Mouse (Mus musculus): ENCODE measurements around the gene Ctnnd2. TPM values are rescaled to one million over a fixed set of nuclear protein-coding genes. Genes with fewer than 3 reads are reported as not detected.

Gene Ctnnd2
- polyA plus RNA-seq, 1 experiment from 2014 or later = 4.3 TPM

DNA sequence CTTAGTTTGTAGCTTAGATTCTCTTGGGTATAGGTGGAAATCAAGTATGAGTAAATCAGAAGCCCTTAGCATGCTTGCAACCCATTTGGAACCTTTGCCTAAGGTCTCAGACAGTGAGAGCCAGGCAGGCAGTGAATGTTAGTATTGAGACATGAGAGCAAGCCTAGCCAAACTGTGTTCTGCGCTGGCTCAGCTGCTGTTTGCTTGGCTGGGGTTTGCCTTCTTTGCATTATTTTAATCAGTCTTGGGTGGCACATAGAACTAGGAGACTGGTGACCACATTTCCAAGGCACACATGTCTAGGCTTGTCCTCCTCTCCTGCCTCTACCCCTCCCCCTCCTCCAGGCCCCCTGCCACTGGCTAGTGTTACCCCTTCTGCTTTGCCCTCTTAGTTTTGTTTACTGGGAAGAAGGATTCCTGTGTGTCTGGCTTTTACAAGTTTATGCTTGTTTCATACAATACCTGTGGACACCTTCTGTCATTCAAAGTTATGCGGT, 381.6 kb downstream of the Ctnnd2 start:
- no peaks in the 10 kb centered on the region for H3K4me1 ChIP-seq (ENCODE audit: insufficient read depth, low read depth, low read length)
- no peak overlapping the region for H3K27ac ChIP-seq (ENCODE audit: low read length)
- DNase-seq (ENCODE audit: low spot score) (no peak), ATAC-seq (no peak)
- no peaks in the 10 kb centered on the region for H3K36me3 ChIP-seq (ENCODE audit: insufficient read depth, low read length)
- H3K9me3 ChIP-seq (ENCODE audit: low read length) = no peaks in the 10 kb centered on the region
- no peak overlapping the region for H3K9ac ChIP-seq (replicated peaks; ENCODE audit: low read depth)
- no peak for TF ChIP-seq CTCF (IDR thresholded peaks at IDR 0.05)
- TF ChIP-seq EP300 (IDR thresholded peaks at IDR 0.05) = no peak
- H3K4me3 ChIP-seq (ENCODE audit: low read depth, low read length) = no peak overlapping the region
- H3K4me2 ChIP-seq (replicated peaks; ENCODE audit: low read depth, low read length) = no peak overlapping the region
- H3K27me3 ChIP-seq (replicated peaks; ENCODE audit: insufficient read depth, low read length) = no peaks in the 10 kb centered on the region
- WGBS = 78% methylated on average over 2 of the region's 2 CpGs

DNA sequence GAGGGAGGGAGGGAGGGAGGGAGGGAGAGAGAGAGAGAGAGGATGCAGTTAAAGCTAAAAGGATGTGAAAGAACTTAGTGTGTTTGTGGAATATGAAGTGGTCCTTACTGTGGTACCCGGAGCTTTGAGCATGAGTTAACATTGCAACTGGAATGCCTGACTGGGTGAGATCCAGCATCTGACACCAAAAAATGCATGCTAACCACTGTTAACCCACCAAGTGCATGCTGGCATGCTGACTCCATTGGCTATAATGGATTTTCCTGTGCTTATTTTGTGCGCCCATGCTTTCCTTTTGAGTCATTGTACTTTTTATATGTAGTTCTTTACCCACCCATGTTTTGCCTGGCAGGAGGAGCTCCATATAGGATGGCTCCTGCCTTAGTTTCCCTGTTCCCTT, 383.4 kb downstream of the Ctnnd2 start:
- WGBS = 73% methylated on average over 2 of the region's 2 CpGs
- H3K4me3 ChIP-seq (ENCODE audit: low read depth, low read length) = no peak overlapping the region
- TF ChIP-seq CTCF (IDR thresholded peaks at IDR 0.05) (no peak), EP300 (IDR thresholded peaks at IDR 0.05) (no peak)
- H3K9me3 ChIP-seq (ENCODE audit: low read length) = no peaks in the 10 kb centered on the region
- no peak for ATAC-seq
- H3K4me1 ChIP-seq (ENCODE audit: insufficient read depth, low read depth, low read length) = no peaks in the 10 kb centered on the region
- H3K4me2 ChIP-seq (replicated peaks; ENCODE audit: low read depth, low read length) = no peak overlapping the region
- no peaks in the 10 kb centered on the region for H3K27me3 ChIP-seq (replicated peaks; ENCODE audit: insufficient read depth, low read length)
- no peak overlapping the region for H3K9ac ChIP-seq (replicated peaks; ENCODE audit: low read depth)
- DNase-seq (ENCODE audit: low spot score) = no peak
- H3K27ac ChIP-seq (ENCODE audit: low read length) = no peak overlapping the region
- H3K36me3 ChIP-seq (ENCODE audit: insufficient read depth, low read length) = no peaks in the 10 kb centered on the region

- no peaks in the 10 kb centered on the region for H3K27me3 ChIP-seq (replicated peaks; ENCODE audit: insufficient read depth, low read length)
- H3K27ac ChIP-seq (ENCODE audit: low read length) = no peak overlapping the region
- H3K9me3 ChIP-seq (ENCODE audit: low read length) = no peaks in the 10 kb centered on the region
- ATAC-seq (no peak), DNase-seq (ENCODE audit: low spot score) (no peak)
- H3K9ac ChIP-seq (replicated peaks; ENCODE audit: low read depth) = no peak overlapping the region
- H3K4me1 ChIP-seq (ENCODE audit: insufficient read depth, low read depth, low read length) = no peaks in the 10 kb centered on the region
- no peak for TF ChIP-seq EP300 (IDR thresholded peaks at IDR 0.05)
- no peak for TF ChIP-seq CTCF (IDR thresholded peaks at IDR 0.05)
- no peaks in the 10 kb centered on the region for H3K36me3 ChIP-seq (ENCODE audit: insufficient read depth, low read length)
- H3K4me2 ChIP-seq (replicated peaks; ENCODE audit: low read depth, low read length) = no peak overlapping the region
- no peak overlapping the region for H3K4me3 ChIP-seq (ENCODE audit: low read depth, low read length)
- WGBS = 77% methylated on average over 5 of the region's 5 CpGs
Measured at GRCm38 (mm10) chr15:30562375-30562774, 390.0 kb downstream of the Ctnnd2 start.

- no peak for DNase-seq (ENCODE audit: low spot score)
- no peak overlapping the region for H3K27ac ChIP-seq (ENCODE audit: low read length)
- 87% methylated on average over 2 of the region's 2 CpGs for WGBS
- no peak for ATAC-seq
- no peak overlapping the region for H3K9ac ChIP-seq (replicated peaks; ENCODE audit: low read depth)
- no peaks in the 10 kb centered on the region for H3K9me3 ChIP-seq (ENCODE audit: low read length)
- no peak overlapping the region for H3K4me2 ChIP-seq (replicated peaks; ENCODE audit: low read depth, low read length)
- no peaks in the 10 kb centered on the region for H3K36me3 ChIP-seq (ENCODE audit: insufficient read depth, low read length)
- no peak for TF ChIP-seq CTCF (IDR thresholded peaks at IDR 0.05)
- TF ChIP-seq EP300 (IDR thresholded peaks at IDR 0.05) = no peak
- no peaks in the 10 kb centered on the region for H3K4me1 ChIP-seq (ENCODE audit: insufficient read depth, low read depth, low read length)
- H3K4me3 ChIP-seq (ENCODE audit: low read depth, low read length) = no peak overlapping the region
- H3K27me3 ChIP-seq (replicated peaks; ENCODE audit: insufficient read depth, low read length) = no peaks in the 10 kb centered on the region
Measured at GRCm38 (mm10) chr15:30564594-30564993, 392.2 kb downstream of the Ctnnd2 start.

DNA sequence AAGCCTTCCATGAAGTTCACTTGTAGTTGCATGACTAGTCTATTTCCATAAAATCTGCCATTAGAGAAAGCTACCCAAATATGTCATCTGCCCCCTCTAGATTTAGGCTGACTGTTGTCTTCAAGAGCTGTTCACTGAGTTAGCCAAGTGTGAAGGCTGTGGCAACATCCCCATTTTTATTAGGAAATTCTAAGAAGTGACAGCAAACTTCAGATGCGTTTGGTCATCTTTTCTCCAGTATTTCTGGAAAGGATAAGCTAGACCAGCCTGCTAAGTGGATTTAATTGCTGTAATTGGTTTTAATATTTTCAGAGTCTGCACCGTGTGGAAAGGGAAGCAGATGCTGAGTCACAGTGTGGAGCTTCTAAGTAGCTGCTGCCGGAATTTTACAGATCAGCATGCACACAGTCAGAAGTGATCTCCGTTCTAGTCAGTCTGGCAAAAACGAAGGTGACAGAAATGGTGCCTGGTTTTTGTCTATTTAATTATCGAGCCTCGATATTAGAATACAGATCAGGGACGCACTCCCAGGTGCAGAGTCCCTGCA, 397.9 kb downstream of the Ctnnd2 start:
- DNase-seq (ENCODE audit: low spot score) (no peak), ATAC-seq (no peak)
- no peaks in the 10 kb centered on the region for H3K4me1 ChIP-seq (ENCODE audit: insufficient read depth, low read depth, low read length)
- no peak for TF ChIP-seq CTCF (IDR thresholded peaks at IDR 0.05)
- TF ChIP-seq EP300 (IDR thresholded peaks at IDR 0.05) = no peak
- H3K4me2 ChIP-seq (replicated peaks; ENCODE audit: low read depth, low read length) = no peak overlapping the region
- H3K27ac ChIP-seq (ENCODE audit: low read length) = no peak overlapping the region
- no peak overlapping the region for H3K9ac ChIP-seq (replicated peaks; ENCODE audit: low read depth)
- H3K9me3 ChIP-seq (ENCODE audit: low read length) = no peaks in the 10 kb centered on the region
- 83% methylated on average over 8 of the region's 8 CpGs for WGBS
- no peak overlapping the region for H3K4me3 ChIP-seq (ENCODE audit: low read depth, low read length)
- H3K36me3 ChIP-seq (ENCODE audit: insufficient read depth, low read length) = no peaks in the 10 kb centered on the region
- no peaks in the 10 kb centered on the region for H3K27me3 ChIP-seq (replicated peaks; ENCODE audit: insufficient read depth, low read length)

GRCm38 (mm10) chr15:30587446-30587845, 415.1 kb downstream of the Ctnnd2 start:
- 70% methylated on average over 5 of the region's 5 CpGs for WGBS
- TF ChIP-seq CTCF (IDR thresholded peaks at IDR 0.05) (no peak), EP300 (IDR thresholded peaks at IDR 0.05) (no peak)
- Histone ChIP-seq H3K4me3 (ENCODE audit: low read depth, low read length) (no peak overlapping the region), H3K27ac (ENCODE audit: low read length) (no peak overlapping the region), H3K36me3 (ENCODE audit: insufficient read depth, low read length) (no peaks in the 10 kb centered on the region), H3K9ac (replicated peaks; ENCODE audit: low read depth) (no peak overlapping the region), H3K9me3 (ENCODE audit: low read length) (no peaks in the 10 kb centered on the region), H3K27me3 (replicated peaks; ENCODE audit: insufficient read depth, low read length) (no peaks in the 10 kb centered on the region), H3K4me1 (ENCODE audit: insufficient read depth, low read depth, low read length) (no peaks in the 10 kb centered on the region), H3K4me2 (replicated peaks; ENCODE audit: low read depth, low read length) (no peak overlapping the region)
- ATAC-seq (no peak), DNase-seq (ENCODE audit: low spot score) (no peak)

- ATAC-seq = no peak
- 83% methylated on average over 6 of the region's 6 CpGs for WGBS
Measured at GRCm38 (mm10) chr15:30590865-30591264, 418.5 kb downstream of the Ctnnd2 start.

More at GRCm38 (mm10) chr15:30590865-30591264, 418.5 kb downstream of the Ctnnd2 start:
- Histone ChIP-seq H3K4me2 (replicated peaks; ENCODE audit: low read depth, low read length) (no peak overlapping the region), H3K27me3 (replicated peaks; ENCODE audit: insufficient read depth, low read length) (no peaks in the 10 kb centered on the region), H3K27ac (ENCODE audit: low read length) (no peak overlapping the region), H3K4me3 (ENCODE audit: low read depth, low read length) (no peak overlapping the region), H3K9ac (replicated peaks; ENCODE audit: low read depth) (no peak overlapping the region), H3K36me3 (ENCODE audit: insufficient read depth, low read length) (no peaks in the 10 kb centered on the region), H3K4me1 (ENCODE audit: insufficient read depth, low read depth, low read length) (no peaks in the 10 kb centered on the region), H3K9me3 (ENCODE audit: low read length) (no peaks in the 10 kb centered on the region)
- no peak for DNase-seq (ENCODE audit: low spot score)
- TF ChIP-seq EP300 (IDR thresholded peaks at IDR 0.05) (no peak), CTCF (IDR thresholded peaks at IDR 0.05) (no peak)

Data from lung, postnatal 0 days (tissue).